Mouse (Mus musculus): ENCODE results near the gene Fbxw18.
"Not testable (repeated sequence)": the region's sequence is repeated elsewhere in the genome, so short reads cannot be mapped to it uniquely, and the experiment has no call there.

Gene Fbxw18

GRCm38 (mm10) chr9:109702600-109702999, at the start of gene Fbxw18:
TSS of gene Fbxw18 (minus strand) at chr9:109702700.
- not testable (repeated sequence) for DNase-seq (ENCODE audit: low read depth, low spot score)

GRCm38 (mm10) chr9:109745989-109746388, 43.5 kb upstream of the Fbxw18 start, which contains the start of gene Fbxw26:
TSS of gene Fbxw26 (minus strand) at chr9:109746089.
- DNase-seq (ENCODE audit: low read depth, low spot score): not testable (repeated sequence)

GRCm38 (mm10) chr9:109685299-109685698, 17.2 kb downstream of the Fbxw18 start:
- peak; percentile 8 for DNase-seq (ENCODE audit: low read depth, low spot score)

- DNase-seq (ENCODE audit: low read depth, low spot score): not testable (repeated sequence)
Measured at GRCm38 (mm10) chr9:109664552-109664951, 37.9 kb downstream of the Fbxw18 start, which contains the start of gene Fbxw25. TSS of gene Fbxw25 (minus strand) at chr9:109664652.

Data from CD4-positive helper T cell, adult 2 months (primary cell).